Mouse (Mus musculus): ENCODE results near the gene Esrrg.

Gene Esrrg

DNA sequence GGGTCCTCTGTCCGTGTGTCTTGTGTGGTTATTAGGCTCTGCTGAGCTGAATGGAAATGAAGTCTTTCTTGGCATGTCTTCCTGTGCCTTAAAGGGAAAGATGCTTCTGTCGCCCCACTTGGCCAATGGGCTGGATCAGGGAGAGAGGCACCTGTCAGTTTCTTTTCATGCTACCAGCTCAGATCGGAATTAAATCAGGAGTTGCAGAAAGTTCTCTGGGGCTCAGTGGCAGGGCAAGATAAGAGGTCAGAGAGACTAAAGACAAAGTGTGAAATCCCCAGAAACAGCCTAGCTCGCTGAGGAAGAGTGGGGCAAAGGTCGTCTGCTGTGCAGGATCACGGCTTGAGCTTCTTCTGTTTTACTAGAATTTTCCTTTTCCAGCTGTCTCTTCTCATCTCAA lies 97.5 kb downstream of the Esrrg start:
- no peak for DNase-seq (ENCODE audit: low read depth, low spot score)

DNA sequence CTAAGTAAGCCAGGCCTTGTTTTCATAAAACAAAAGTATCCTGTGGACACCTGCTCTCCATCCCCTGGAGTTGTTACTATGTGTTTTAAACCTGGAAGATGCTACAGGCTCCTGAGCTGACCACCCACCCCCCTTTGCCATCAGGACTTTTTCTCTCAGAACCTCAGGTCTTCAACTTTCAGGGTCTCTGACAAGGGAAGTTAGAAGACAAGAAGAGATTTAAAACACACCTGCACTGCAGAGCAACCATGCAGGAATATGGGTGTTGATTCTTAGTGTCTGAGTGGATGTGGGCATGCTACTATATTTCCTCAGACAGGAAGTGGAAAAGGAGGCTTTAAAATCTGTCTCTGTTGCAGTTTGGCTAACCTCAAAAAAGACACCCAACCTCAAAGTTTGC lies 98.6 kb downstream of the Esrrg start:
- DNase-seq (ENCODE audit: low read depth, low spot score): no peak

DNA sequence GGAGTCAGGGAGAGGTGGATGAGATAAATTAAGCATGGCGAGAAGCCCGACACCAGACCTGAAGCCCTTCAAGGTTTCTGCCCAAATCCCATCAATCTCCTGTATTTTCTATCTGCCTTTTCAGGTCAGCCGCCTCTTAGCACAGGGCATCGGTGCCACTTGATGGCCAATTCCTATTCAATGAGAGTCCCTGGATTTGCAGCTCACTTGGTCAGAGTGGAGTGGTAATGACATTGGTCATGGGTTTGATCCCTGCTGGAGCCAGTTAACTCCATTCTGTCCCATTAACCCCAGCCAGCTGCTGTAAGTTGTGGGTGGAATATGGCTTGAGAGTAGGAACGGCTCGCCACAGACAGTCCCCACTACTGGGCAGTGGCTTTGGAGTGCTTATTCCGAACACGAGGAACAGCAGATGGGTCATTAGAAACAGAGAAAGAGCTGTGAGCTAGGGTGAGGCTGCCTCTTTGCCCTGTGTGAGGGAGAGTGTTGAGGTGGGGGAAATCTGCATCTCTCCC lies 101.9 kb downstream of the Esrrg start:
- no peak for DNase-seq (ENCODE audit: low read depth, low spot score)

DNA sequence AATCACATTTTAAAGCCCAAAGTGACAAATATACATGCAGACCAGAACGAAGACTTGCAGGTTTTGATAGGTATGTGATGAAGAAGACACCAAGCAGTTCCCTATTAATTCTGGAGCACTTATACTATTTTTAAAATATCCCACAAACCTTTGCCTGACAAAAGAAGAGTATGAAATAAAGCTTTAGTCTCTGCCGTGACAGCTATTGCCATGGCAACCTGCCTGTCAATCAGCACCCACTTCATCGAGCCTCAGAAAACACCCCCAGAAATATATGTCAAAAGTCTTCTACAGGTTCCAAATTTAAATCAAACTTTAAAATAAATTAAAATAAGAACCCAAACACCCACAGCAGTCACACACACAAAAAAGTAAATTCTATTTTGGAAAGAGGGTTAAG lies 112.4 kb downstream of the Esrrg start:
- DNase-seq (ENCODE audit: low read depth, low spot score): no peak

DNA sequence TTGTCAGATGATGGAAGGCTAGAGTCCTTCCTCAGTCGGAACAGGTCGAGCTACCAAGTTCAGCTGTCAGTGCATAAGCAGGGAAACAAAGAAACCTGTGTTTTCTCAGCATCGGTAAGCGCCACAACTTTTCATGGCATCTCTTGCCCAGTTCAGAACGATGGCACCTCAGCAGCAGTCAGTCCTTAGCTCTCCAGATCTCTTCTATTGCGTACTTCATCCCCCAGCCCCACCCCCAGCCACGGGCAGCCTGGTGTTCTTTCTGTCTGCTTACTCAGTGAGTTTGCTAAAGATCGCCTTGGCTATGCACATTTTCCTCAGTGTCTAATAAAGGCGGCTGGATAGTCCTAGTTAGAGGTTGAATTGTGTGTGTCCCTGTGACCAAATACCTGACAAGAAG lies 113.4 kb downstream of the Esrrg start:
- no peak for DNase-seq (ENCODE audit: low read depth, low spot score)

DNA sequence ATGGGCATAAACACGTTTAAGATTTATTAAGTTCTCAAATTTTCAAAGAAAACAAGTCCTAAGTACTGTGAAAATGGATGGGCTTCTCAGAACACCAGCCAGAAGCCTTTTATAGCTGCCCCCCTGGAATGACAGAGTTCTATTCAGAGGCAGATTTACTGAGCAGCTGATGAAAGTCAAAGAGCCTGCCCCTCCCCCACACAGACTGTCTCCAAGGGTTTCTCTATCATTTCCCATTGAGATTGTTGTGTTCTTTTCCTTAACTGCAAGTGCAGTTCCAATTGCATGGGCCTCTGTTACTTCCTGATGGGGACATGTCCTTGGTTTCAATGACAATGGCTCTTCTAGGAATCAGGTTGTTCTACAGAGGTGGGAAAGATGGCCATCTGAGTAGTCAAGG lies 116.1 kb downstream of the Esrrg start:
- DNase-seq (ENCODE audit: low read depth, low spot score): no peak

DNA sequence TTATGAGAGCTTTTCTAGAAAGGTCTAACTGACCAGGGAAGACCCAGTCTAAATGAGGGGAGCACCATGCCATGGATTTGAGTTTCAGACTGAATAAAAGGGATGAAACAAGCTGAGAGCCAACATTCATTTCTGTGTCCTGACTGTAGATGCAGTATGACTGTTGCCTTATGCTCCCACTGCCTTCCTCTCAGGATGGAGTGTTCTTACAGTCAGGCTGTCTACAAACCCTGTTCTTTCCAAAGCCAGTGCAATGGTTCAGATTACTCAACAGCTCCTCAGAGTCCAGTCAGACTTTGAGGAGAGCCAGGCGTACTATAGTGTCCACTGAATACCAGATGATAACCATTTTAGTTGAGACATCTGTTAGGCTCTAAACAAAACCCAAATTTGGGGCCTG lies 116.8 kb downstream of the Esrrg start:
- no peak for DNase-seq (ENCODE audit: low read depth, low spot score)

DNA sequence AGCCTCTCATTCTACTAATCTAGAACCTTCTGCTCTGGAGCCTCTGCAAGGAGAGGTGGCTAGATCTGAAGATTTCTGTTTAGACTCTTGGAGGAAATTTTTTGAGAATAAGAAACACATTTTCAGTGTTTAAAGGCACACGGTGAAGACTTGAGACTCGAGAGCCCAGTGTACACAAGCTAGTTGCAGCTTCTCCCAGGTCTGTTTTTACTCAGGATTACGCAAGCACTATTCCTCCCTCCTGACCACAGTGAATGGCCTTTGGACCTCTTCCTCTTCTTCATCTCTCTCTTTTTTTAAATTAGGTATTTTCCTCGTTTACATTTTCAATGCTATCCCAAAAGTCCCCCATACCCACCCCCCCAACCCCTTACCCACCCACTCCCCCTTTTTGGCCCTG lies 122.6 kb downstream of the Esrrg start:
- no peak for DNase-seq (ENCODE audit: low read depth, low spot score)

DNA sequence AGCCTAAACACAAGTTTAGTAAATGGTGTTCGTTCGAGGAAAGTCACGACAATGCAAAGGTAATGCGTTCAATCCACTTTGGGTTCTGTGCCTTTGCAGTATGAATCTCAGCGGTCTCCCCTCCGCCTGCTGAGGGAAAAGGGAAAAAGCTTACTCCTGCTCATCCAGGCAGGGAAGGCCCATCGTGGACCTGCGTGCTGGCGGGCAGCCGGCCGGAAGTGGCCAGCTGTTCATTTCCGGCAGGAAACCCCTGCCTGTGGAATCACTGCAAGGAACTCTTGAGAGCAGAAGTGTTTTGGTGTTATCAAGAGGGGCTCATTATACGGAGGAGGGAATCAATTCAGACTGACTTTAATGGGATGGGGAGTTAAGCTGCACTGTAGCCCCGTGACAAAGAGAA lies 127.9 kb downstream of the Esrrg start:
- peak; percentile 9 for DNase-seq (ENCODE audit: low read depth, low spot score)

DNA sequence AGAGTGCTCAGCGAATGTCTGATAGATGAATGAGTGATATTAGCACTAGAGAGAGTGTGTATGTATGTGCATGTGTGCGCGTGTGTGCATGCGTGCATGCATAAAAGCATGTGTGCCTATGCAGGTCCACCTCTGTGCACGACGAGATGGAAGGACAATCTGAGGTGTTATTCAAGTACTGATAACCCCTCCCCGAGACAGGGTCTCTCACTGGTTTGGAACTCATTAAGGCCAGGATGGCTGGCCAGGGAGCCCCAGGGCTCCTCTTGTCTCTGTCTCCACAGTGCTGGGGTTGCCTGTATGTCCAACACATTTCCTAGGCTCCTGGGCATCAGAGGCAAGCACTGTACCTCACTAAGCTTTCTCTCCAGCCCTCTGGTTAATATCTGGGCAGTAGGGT lies 128.7 kb downstream of the Esrrg start:
- no peak for DNase-seq (ENCODE audit: low read depth, low spot score)

DNA sequence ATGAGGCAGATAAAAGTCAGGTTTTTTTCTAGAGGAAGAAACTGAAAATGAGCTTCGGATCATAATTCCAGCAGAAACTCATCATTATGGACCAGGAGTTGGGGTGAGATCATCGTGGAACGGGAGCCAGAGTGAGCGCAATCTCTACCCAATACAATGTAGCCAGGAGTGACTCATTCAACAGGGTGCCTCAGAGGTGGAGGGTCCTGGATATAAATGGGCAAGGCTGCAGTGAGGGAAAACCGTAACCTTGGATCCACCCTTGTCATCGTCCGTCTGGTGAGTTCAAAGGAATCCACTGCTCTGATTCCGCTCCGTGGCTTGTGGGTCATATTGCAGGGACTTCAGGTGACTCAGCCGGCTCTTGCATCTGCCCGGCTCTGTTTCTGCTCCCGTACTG lies 131.9 kb downstream of the Esrrg start:
- DNase-seq (ENCODE audit: low read depth, low spot score): no peak

DNA sequence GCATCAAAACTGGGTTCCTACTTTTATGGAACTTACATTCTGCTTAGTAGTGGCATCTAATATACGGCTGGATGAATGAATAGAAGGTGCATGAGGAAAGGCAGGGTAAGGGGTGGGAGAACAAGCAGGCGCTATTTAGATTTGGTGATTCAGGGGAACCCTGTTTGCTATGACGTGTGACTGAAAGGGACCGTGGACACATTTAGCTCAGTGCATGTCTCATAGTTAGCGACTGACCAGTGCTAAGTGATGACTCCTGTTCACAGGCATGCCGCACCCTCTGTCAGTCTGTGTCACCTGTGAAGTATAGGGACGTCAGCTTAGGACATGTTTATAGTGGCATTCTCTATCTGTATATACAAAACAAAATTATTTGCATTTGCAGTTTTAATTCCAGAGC lies 132.7 kb downstream of the Esrrg start:
- no peak for DNase-seq (ENCODE audit: low read depth, low spot score)

DNA sequence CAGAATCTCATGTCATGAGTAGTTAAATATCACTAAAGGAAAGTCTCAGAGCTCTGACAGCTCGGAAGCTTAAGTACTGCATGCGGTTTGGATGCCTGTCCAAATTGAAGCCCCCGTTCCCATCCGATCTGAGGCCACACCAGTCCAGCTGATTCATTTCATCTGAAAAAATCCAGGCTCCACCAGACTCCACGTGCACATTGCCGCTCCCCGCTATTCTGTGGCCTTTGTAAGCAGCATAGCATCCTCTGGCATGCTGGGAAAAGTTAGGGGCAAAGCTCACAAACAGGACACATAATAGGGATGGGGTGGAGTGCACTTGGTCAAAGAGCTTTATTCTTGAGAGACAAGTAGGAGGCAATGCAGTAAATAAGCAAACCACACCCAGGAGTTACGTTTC lies 133.5 kb downstream of the Esrrg start:
- DNase-seq (ENCODE audit: low read depth, low spot score): no peak

DNA sequence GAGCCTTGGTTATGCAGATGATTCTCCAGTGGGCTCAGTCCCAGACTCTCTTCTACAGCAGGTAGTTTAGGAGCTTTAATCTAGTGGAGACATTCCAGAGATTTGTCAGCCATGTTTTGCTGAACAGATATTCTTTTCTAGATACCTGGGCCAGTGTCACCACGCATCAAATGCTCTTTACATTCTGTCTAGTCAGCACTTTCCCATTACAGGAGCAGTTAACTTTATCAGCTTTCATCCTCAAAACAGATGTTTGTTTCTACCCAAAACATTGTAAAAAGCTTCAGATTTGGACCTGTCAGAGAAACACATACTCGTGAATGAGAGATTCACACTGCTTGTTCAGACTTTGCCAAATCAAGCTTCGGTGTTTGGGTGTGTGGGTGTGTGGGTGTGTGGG lies 140.7 kb downstream of the Esrrg start:
- no peak for DNase-seq (ENCODE audit: low read depth, low spot score)

DNA sequence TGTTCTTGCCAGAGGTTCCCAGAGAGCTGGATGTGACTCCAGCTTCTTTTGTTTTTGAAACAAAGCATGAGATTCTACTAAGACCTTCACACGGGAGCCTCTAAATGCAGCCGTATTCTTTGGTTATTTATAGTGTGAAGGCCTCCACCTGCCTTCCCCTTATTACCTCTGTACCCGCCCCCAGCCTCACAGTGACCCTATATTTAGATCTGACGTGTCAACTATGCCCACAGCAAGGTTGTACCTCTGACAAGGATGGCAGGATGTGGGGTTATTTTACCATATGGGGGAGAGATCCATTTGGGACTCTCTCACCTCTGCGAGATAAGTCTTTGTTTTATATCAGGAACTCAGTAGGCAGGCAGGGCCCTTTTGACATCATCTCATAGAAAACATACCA lies 141.3 kb downstream of the Esrrg start:
- no peak for DNase-seq (ENCODE audit: low read depth, low spot score)

DNA sequence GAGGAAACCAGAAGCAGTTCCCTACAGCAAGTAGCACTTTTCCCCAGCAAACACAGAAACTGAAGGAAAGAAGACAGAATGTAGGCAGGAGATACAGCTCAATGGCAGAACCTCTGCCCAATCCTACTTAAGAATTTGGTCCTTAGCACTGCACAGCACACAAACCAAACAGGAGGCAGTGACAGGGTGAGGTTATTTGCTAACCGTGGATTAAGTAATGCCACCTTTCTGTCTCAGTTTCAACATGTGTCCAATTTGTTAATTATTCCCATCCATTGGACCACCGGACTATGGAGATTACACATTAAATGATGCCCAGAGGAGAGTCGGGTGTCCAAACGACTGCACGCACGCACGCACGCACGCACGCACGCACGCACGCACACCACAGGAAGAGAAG lies 146.9 kb downstream of the Esrrg start:
- no peak for DNase-seq (ENCODE audit: low read depth, low spot score)

DNA sequence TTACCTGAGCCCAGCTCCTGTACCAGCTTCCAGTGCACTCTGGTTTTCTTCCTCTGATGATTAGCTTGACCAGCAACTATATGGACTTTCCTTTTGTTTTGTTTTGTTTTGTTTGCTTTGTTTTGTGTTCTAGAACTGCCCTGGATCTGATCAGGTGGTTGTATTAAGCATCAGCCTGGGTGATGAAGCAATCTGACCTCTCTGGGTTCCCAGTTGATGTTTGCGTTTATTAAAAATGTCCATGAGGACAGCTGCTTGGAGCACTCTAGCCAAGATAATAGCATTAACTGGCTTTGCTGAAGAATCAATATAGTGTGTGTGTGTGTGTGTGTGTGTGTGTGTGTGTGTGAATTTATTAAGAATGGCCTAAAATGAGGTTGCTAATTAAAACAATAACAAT lies 149.4 kb downstream of the Esrrg start:
- DNase-seq (ENCODE audit: low read depth, low spot score): no peak

DNA sequence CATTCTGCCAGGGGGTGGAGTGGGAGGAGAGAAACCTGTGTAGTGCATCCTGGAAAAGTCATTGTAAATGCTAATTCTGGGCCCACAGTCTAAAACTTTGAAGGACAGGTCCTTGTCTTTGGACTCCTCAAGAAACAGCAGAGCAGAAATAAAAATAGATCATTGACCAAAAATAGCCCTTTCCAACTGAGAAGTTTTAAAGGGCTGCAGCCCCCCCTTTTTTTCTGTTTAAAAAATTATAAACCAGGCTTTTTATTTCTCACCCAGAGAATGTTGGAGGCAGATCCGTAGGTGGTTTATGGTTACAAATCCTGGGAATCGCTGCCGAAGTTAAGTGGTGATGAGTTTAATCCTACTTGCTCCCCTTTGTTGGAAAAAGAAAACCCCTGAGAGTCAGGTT lies 150.0 kb downstream of the Esrrg start:
- DNase-seq (ENCODE audit: low read depth, low spot score): no peak

DNA sequence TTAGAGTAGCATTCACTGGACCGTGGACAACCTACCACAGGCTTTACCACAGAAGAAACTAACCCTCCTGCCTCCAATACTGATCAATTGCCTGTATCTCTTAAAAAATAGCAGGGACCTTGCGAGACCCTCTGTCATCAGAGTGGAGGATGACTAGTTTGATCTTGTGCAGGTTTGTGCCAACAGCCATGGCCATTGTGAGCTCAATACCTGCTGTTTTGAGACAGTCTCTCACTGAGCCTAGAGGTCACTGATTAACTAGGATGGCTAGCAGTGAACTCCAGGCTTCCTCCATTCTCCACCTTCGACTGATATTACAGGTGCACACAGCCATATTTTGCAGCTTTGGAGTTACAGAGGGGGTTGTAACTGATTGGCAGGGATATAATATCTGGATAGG lies 150.9 kb downstream of the Esrrg start:
- no peak for DNase-seq (ENCODE audit: low read depth, low spot score)

DNA sequence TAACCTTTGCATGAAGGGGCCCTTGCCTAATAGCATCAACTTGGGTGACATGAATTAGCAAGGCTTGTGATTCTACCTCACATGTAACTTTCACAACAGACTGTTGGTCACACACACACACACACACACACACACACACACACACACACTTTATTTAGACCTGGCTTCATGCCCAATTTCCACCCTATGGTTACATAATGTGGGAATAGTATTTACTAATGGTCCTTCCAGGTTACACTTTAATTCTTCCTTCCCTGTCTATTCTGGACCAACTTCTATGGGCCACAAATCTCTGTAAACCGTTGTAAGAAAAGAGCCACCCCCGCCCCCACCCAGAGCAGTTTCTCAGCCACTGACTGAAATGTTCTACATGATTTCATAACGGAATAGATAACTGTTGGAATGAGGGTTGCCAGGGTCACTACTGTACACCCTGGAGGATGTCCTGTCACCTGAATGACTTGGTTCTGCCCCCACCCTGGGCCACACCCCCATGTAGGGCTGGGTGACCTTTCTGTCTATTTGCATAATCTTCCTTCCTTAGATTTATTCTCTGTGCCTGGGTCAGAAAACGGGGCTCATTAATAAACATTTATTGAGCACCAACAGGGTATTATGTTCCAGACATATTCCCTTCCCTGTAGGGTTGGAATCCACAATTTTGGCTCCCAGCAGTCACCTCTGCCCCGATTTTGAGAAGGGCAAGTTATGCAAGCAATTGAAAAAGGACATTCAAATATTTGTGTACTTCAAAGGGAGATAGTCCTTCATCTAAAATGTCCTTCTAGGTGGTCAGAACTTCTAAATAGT lies 154.3 kb downstream of the Esrrg start:
- no peak for DNase-seq (ENCODE audit: low read depth, low spot score)

DNA sequence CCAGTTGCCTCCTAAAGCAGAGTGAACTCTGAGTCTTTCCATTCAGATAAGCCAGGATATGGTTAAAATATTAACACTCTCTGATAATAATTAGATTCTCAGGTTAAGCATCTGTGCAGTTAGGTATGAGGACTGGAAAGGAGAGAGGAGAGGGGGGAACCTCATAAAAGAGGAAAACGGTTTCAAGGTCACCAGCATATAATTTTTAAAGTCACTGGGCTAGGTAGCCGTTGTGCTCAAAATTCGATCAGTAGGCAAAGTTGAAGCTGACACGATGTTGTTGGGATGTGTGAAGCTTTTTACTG lies 154.8 kb downstream of the Esrrg start:
- DNase-seq (ENCODE audit: low read depth, low spot score): no peak

DNA sequence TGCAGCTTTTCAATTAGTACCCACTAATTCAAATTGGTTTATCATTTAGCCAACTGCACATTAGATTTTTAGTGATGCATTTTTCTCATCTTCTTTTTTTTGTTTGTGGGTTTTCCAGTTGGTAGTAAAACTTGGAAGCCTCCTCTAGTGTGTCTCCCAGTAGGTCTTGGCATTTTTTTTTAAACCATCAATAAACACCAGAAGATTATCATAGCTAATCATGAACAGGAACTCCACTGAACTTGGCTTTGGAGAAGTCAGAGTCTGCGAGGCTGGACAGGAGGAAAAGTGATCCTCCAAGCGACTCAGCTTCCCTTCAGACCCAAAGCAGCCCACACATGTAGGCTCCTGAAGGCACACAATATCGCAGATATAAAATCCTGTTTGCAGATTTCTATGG lies 155.2 kb downstream of the Esrrg start:
- DNase-seq (ENCODE audit: low read depth, low spot score): no peak

DNA sequence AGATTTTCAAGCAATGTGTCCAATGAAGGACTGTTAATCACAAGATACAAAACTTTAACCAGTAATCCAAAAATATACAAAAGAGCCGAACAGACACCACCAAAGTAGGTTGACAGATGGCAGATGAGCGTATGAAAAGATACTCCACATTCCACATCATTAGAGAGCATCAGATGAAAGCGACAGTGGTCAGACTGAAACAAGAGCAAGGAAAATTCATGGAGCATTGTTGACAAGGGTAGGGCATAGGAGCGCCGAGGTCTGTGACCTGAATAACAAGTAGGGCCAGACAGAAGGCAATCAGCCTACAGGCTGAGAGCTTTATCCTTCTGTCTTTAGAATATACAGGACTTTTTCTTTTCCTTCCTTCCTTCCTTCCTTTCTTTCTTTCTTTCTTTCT lies 157.0 kb downstream of the Esrrg start:
- DNase-seq (ENCODE audit: low read depth, low spot score): no peak

DNA sequence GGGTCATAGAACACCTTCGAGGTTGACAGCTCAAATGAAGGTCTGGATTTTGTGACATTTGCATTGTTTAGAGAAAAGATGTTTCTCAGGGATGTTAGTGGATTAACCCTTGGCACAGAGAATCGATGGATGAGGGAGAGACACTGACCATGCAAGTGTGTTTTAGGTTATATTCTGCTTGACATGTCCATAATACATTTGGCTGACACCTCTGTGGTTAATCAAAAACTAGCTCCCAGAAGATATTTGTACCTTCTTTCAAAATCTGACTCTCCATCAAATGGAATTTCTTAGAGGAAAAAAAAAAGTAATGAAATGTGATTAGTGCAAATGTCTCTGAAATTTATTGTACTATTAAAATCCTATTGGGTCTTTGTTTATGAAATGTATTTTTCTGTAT lies 158.8 kb downstream of the Esrrg start:
- DNase-seq (ENCODE audit: low read depth, low spot score): no peak
